Mouse (Mus musculus) thymus, postnatal 0 days (tissue): ENCODE measurements around the gene Rars. TPM values are rescaled to one million over a fixed set of nuclear protein-coding genes. Genes with fewer than 3 reads are reported as not detected.
"Not testable (repeated sequence)": the region's sequence is repeated elsewhere in the genome, so short reads cannot be mapped to it uniquely, and the experiment has no call there.

ENCODE experiments used
- DNase-seq: peaks from one replicate; pipeline ENCODE4 v3.0.0-alpha.2; 2015; ENCODE audit warnings: low spot score
- polyA plus RNA-seq: library from polyadenylated mRNA; unstranded; fragments of >200 nt; fragmentation: Nextera tagmentation; extraction: Ambion mirVana; gene quantifications from 2 replicates; pipeline ENCODE4 v1.2.1, GENCODE M21; 2015

Rars gene
- polyA plus RNA-seq, 1 experiment from 2014 or later = 71.7 TPM

GRCm38 (mm10) chr11:35838345-35839338 lies 4.3 kb upstream of the Rars start:
- peak; percentile 56 for DNase-seq

- DNase-seq = no peak
These were observed 3.1 kb upstream of the Rars start for GRCm38 (mm10) chr11:35837156-35838126.

- DNase-seq = no peak
These were observed 1.0 kb downstream of the Rars start for GRCm38 (mm10) chr11:35833270-35833669.

GRCm38 (mm10) chr11:35832139-35832538 lies 2.2 kb downstream of the Rars start:
- DNase-seq = no peak

GRCm38 (mm10) chr11:35827714-35828113 lies 6.6 kb downstream of the Rars start:
- DNase-seq = no peak

- DNase-seq = no peak
These were observed 18.0 kb downstream of the Rars start for GRCm38 (mm10) chr11:35816316-35816715.

- no peak for DNase-seq
These were observed 22.8 kb downstream of the Rars start for GRCm38 (mm10) chr11:35811458-35811857.

- no peak for DNase-seq
These were observed 33.0 kb downstream of the Rars start for GRCm38 (mm10) chr11:35801332-35801731.

GRCm38 (mm10) chr11:35798874-35799273 lies 35.4 kb downstream of the Rars start, which contains the start of gene Fbll1:
TSS of gene Fbll1 (minus strand) at chr11:35798884.
- peak; percentile 10 for DNase-seq

- DNase-seq = peak; percentile 4
These were observed 35.8 kb downstream of the Rars start for GRCm38 (mm10) chr11:35798495-35798820.

- no peak for DNase-seq
These were observed 36.4 kb downstream of the Rars start for GRCm38 (mm10) chr11:35797751-35798494.

- not testable (repeated sequence) for DNase-seq
These were observed 41.5 kb downstream of the Rars start for GRCm38 (mm10) chr11:35792800-35793199.

- DNase-seq = no peak
These were observed 45.9 kb downstream of the Rars start for GRCm38 (mm10) chr11:35788443-35788842.

GRCm38 (mm10) chr11:35784537-35784936 lies 49.8 kb downstream of the Rars start:
- no peak for DNase-seq

GRCm38 (mm10) chr11:35784002-35784401 lies 50.3 kb downstream of the Rars start:
- DNase-seq = no peak

GRCm38 (mm10) chr11:35783038-35783437 lies 51.3 kb downstream of the Rars start:
- no peak for DNase-seq

GRCm38 (mm10) chr11:35782444-35782843 lies 51.9 kb downstream of the Rars start:
- no peak for DNase-seq

- no peak for DNase-seq
These were observed 54.0 kb downstream of the Rars start for GRCm38 (mm10) chr11:35780336-35780735.

- no peak for DNase-seq
These were observed 57.9 kb downstream of the Rars start for GRCm38 (mm10) chr11:35776452-35776851.

GRCm38 (mm10) chr11:35775606-35776005 lies 58.7 kb downstream of the Rars start:
- DNase-seq = no peak
